Mouse (Mus musculus): ENCODE data around the gene Ifi211.
"Not testable (repeated sequence)": the region's sequence is repeated elsewhere in the genome, so short reads cannot be mapped to it uniquely, and the experiment has no call there.

Gene Ifi211

DNA sequence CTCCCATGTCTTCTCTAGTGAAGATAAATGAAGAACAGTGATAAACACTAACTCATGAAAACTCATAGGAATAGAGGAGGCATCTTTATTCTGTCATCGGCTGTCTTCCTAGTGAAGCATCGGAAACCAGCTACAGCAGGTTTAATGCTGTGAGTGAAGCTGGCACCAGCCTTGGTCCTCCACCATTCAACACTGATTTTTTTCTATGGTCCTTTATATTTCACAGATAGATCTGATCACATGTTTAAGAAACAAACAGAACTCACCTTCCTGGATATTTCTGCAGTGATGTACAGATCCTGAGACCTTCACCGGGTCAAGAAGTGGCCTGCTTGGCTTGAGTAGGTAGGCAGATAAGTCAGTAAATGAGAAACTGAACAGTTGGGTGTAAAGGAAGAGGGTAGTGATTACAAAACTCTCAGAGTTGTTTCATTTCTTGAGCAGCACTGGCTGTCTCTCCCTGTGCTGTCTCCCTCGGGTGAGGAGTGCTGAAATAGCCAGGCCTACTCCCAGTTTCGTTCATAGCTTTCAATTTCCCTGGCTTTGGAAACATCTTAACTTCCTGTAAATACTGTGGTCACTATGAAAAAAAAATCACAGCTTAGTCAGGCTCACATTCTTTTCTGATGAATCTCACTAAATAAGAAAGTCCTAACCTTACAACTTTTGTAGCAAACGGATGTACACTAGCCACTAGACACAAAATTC is at the start of gene Ifi211:
Ifi211 (minus strand) TSS at position 499 of the 708 bp plus-strand sequence.
- DNase-seq = not testable (repeated sequence)

DNA sequence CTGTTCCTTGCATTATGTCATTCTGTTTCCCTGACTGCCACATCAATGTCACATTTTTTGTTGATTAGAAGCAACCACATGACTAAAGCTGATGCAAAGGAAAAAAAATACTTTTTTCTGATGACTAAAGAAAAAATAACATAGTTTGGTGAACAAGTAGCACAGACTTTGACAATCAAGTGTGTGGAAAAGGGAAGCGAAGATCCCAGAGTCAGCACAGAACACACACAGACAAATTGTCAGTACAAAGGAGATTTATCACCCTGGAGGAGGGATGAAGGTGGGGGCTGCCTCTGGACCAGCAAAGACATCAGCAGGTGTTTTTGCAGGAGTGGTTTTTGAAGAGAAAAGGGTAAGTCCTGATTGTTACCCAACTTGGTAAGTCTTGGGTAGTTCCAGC is 48.6 kb upstream of the Ifi211 start:
- DNase-seq = not testable (repeated sequence)

DNA sequence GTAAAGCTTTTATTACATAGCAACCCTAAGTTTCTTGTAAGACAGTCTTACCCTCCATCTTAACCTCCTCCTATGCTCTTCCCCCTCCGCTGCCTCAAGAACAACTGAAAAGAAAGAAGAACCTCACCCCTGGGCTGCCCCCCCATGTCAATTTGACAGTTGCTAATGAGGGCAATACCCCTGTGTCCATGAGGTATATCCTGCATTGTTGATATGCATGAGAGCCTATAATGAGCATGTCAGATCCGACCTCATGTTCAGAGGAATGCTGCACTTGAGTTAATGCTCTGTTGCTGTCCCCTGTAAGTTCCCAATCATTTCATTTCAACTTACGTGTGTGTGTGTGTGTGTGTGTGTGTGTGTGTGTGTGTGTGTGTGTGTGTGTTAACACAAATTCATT is 47.2 kb upstream of the Ifi211 start:
- DNase-seq = not testable (repeated sequence)

DNA sequence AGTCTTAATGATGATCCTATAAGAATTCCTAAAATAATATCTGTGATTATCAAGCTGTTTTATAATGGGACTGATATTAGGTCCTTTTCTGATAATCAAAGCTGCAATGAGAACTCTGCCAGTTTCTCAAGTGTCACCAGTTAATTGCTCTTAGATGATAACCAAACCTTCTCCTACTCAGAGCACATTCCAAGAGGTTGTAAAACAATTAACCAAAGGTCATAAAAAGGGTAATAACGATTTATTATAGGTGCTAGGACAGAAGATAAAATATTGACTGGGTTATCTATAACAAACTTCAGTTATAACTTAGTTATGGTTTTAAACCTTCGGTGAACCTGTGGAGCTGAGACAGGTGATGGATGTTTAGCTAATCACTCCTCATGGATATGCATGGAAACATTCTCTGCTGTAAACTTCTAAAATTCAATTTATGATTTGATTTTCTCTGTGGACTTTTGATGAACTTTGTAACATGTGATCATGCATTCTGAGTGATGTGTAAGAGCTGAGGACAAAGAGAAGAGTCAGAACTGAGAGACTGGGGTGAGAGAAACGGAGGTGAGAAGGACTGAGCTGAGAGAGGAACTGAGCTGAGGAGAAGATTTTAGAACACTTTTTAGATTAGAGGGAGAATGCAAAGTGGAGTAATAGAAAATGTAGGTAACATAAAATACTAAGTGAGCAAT is 43.1 kb upstream of the Ifi211 start:
- not testable (repeated sequence) for DNase-seq

DNA sequence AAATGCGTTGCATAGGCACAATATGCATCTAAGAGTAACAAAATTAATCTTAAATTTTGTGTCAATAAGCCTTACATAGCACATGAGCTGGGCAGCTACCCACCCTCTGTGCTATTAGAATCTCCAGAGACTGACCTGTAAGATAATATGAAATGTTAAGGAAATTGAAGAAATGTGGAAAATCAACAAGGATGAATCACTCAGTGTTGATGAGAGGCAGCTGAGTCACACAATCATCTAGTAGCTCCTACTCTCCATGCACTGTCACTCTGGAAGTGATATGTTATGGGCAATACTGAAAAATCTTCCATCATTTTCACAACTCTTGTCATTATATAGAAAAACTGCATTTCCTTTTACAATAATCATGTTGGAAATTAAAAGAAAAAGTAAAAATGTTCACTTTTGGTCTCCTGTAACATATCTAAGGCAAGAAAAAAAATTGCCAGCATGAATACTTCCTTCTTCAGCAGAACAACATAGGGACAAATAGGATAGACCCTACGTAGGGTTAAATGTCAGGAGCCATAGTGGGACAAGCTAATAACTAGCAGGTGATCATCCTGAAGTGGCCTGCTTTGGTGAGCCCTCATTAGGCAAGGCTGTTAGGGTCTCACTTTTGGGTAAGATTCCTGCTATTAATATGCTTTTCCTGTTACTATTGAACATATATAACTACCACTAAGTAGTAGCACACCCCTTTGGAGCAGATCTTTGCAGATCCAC is 42.4 kb upstream of the Ifi211 start:
- DNase-seq = no peak

DNA sequence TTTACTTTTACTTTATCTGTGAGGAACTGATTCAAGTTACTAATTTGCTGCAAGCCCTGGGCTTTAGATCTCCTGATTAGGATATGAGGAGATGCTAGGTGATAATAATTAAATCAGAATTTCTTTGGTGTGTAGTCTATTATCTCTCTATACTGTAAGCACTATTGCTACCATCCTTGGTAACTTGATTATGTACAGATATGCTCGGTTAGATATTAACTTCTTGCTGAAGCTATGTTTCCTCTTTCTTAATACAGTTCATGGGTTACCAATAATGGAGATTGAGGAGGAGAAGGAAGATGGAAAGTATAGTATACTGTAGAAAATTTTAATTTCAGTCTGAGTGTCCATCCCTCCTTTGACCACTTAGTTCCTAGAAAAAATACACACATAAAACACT is 40.7 kb upstream of the Ifi211 start:
- no peak for DNase-seq

DNA sequence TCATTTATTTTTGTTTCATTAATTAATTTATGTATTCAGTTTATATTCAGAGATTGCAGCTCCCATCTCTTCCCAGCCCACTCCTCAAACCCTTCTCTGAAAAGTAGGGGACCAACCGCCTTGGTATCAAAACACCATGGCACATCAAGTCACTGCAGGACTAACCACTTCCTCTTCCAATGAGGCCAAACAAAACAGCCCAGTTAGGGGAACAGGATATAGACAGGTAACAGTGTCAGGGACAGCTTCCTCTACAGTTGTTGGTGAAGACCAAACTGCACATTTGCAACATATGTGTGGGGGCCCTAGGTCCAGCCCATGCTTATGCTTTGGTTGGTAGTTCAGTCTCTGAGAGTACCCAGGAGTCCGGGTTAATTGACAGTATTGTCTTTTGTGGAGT is 36.2 kb upstream of the Ifi211 start:
- DNase-seq = not testable (repeated sequence)

DNA sequence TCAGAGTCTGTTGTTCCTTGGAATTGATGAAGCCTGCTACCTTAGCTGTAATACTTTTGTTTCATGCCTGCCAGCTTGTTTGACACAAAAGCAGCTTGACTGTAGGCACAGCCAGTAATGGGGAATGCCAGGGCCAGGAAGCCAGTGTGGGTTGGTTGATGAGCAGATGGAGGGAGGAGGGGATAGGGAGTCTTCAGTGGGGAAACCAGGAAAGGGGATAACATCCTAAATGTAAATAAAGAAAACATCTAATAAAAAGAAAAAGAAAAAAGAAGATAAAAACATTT is 29.9 kb upstream of the Ifi211 start:
- not testable (repeated sequence) for DNase-seq

DNA sequence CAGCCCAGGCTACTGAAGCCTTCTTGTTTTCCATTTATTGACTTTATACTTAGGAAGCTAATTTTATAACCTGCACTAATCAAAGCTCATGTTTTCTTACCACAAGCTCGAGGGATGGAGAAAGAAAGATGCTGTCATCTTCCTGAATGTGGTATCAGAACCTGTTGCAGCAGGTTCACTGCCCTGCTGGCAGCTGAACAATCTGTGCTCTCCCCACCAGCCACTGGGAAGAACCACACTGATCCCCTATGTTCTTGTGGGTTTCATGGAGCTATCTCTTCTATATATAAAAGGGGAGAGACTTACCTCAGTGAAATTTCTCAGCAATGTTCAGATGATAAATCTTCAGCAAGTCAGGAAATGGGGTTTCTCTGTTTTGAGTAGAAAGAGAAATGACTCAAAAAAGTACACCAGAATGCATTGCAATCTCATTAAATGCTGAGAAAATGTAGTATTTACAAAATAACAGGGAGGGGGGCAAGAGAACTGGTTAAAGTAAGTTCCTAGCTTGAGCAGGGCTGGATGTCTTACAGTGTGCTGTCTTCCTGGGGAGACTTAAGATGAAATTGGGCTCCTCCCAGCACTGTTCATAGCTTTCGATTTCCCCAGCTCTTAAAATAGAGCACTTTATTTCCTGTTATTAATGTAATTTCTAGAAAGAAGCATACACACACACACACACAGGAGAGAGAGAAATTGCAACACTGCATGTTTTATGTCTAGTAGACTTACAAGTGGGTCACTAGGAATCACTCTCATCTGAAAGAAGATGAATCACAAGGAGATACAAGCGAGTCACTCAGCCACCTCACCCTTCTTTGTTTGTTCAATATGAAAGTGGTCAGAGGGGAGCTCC is 29.3 kb upstream of the Ifi211 start, which contains the start of the genes Mndal and Ifi203:
Mndal (minus strand) TSS at position 568 of the 856 bp plus-strand sequence.
Ifi203 (minus strand) TSS at position 749 of the 856 bp plus-strand sequence.
- DNase-seq = not testable (repeated sequence)

DNA sequence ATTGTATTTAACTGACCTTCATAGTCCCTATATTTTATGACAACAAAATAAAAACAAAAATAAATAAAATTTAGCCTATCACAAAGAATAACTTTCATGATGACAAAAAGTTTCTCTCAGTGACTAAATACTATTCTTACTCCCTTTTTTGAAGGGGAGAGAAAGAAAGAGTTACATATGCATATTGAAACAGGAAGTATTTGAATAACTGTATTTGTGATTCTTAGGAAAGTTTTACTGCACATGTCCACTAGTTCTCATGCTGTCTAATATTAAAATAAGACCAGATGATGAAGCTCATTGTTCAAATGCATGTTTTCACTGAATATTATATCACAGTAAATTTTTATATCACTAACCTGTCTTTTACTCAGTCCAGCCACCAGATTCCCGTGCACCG is 28.7 kb upstream of the Ifi211 start:
- not testable (repeated sequence) for DNase-seq

DNA sequence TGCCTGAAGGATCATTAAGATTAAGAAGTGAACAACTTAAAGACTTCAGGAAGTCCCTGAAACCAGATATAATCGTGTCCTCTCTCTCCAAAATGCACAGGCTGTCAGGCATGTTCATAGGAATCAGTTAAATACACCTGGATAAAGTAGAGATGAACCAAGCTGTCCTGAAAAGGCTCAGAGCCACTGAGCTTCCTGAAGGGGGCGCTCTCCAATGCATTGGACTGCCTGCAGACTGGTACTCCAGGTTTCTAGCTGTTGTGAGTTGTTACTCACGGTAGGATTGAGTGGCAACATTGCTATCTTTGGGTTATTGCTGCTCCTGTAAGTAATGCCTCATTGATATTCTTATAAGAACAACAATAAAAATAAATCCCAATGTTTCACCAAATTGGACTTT is 6.4 kb upstream of the Ifi211 start:
- not testable (repeated sequence) for DNase-seq

DNA sequence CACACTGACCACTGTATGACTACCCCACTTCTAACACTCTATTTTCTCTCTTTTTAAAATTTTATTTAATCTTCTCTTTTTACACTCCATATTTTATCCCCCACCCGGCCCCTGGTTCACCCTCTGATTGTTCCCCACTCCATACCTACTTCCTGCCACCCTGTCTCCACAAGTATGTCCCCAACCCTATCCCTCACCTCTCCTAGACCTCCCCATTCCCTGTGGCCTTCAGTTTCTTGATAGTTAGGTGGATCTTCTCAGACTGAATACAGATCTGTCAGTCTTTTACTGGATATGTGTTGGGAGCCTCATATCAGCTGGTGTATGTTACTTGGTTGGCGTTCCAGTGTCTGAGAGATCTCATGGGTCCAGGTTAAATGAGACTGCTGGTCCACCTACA is 1.7 kb upstream of the Ifi211 start:
- DNase-seq = no peak

DNA sequence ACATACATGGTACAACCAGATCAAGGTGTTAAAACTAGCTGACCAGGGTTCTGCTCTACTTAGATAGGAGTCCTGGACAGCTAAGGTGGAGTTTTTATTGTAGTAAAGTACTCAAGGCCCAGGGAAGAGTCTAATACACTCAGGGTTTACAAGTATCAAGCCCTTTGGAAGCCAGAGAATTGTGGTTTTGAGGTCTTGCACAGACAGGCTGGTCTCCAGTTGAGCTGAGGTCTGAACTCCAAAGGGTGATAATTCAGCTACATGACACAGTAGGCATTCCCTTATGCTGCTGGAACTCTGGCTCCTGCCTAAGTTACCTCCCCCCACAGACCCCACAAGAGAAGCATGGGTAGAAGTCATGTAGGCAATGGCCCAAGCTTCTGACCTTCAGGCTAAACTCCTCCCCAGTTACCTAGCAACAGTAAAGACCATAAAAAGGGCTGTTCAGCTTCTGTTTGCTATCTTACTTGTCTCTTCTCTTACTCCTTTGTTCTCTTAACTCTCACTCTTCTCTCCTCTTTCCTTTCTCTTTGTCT is 478 bp upstream of the Ifi211 start:
- not testable (repeated sequence) for DNase-seq

DNA sequence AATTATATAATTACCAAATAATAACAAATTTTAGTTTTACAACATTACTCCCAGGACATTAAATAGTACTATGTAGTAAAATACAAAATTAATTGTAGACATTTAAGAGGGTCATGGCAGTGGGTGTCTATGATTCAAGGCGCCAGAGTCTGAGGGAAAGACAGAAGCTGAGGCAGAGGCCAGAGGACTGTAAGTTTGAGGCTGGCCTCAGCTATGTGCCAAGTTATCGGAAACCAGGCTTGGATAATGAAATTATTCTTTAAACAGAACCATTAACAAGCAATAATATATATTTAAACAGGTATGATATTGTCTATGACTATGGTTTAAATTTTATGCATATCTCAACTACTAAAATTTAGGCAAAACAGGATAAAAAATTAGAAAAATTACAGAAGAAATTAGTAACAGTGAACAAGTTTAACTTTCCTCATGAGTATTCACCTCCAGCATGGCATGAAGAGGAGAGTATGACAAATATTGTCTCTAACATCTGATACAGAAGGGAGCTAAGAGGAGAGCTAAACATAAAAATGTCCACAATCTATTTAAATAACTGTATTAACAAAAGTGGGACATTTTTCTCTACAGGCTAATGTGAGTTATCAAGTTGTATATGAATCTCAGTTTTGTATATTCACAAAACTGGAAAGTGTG is 910 bp downstream of the Ifi211 start:
- no peak for DNase-seq

DNA sequence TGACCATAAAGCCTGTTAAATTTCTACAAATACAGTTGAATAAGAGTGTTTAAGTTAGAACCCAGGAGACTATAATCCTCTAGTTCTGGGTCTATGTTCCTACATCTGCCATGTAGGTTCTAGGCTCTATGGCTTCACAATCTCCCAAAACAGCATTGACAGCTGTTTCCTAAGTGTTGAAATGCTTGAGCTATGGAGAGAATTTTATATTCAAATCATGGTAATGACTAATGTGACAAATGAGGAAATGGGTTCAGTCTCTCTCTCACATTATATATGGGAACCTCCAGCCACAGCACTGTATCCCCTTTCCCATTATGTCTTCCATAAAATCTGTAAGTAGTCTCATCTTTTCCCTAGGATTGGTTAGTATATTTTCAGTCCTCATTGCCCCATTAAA is 4.5 kb downstream of the Ifi211 start:
- not testable (repeated sequence) for DNase-seq

DNA sequence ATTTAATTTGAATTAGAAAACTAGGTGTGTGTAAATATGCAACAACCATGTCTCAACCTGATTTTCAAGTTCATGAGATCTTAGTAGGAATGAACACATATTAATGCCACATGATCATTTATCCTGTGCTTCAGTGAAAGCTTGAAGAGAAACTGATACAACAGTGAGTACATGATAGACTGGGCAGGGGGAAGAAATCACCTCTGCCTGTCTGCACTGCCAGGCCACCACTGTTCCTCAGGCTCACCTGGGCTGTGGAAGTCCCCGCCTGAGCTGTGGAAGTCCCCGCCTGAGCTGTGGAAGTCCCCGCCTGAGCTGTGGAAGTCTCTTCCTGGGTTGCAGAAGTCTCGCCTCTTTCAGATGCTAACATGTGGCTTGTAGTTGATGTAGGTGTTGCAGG is 7.0 kb downstream of the Ifi211 start:
- DNase-seq = not testable (repeated sequence)

DNA sequence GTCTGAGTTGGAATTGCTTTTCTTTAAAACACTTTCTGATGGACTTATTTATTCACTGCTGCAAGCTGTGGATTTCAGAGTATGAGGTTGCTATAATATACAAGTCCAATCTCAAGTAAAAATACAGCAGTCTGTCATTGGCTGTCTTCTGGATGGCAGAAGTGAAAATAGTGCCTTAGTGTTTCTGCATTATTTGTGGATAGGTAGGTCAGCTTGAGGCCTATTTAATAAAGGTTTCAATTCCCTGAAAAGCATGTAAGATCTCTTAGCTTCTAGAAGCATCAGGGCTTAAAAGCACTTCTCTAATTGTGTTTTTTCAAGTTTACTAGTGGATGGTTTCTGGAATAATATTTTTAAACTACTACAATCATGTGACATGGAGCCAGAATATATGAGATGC is 23.1 kb downstream of the Ifi211 start:
- not testable (repeated sequence) for DNase-seq

DNA sequence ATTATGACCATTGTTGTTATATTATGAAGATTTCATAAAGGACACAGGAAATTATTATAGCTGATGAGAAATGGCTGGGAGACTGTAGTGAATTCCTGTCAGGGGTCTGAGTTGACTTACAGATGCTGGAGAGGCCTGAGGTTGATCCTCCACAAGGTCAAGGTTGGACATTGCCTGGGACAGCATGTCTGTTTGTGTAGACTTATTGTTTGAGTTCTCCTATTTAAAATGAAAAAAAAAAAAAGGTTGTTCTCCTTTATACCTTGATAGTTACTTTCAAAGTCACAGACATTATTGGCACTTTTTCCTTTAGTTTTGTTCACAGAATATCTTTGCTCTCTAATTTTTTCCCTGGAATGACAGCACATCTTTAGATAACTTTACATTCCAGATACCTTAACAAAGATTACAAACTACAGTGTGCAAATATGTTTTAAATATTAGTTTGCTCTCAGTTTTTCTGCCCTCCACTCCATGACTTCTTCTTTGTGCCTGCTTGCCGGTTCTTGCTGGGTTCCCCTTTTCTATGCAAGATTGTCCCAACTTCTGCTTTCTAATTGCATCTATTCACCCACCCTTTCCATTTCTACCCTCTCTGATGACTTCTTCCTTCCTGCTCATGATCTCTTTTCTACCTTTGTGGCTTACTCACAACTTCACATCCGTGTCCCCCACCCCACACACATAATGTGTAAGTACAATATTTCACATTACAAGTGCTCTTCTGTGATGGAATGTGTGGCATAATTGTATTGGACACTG is 25.6 kb downstream of the Ifi211 start:
- not testable (repeated sequence) for DNase-seq

DNA sequence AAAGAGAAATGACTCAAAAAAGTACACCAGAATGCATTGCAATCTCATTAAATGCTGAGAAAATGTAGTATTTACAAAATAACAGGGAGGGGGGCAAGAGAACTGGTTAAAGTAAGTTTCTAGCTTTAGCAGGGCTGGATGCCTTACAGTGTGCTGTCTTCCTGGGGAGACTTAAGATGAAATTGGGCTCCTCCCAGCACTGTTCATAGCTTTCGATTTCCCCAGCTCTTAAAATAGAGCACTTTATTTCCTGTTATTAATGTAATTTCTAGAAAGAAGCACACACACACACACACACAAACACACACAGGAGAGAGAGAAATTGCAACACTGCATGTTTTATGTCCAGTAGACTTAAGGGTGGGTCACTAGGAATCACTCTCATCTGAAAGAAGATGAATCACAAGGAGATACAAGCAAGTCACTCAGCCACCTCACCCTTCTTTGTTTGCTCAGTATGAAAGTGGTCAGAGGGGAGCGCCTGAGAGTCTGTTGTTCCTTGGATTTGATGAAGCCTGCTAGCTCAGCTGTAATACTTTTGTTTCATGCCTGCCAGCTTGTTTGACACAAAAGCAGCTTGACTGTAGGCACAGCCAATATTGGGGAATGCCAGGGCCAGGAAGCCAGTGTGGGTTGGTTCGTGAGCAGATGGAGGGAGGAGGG is 32.7 kb downstream of the Ifi211 start:
- not testable (repeated sequence) for DNase-seq

DNA sequence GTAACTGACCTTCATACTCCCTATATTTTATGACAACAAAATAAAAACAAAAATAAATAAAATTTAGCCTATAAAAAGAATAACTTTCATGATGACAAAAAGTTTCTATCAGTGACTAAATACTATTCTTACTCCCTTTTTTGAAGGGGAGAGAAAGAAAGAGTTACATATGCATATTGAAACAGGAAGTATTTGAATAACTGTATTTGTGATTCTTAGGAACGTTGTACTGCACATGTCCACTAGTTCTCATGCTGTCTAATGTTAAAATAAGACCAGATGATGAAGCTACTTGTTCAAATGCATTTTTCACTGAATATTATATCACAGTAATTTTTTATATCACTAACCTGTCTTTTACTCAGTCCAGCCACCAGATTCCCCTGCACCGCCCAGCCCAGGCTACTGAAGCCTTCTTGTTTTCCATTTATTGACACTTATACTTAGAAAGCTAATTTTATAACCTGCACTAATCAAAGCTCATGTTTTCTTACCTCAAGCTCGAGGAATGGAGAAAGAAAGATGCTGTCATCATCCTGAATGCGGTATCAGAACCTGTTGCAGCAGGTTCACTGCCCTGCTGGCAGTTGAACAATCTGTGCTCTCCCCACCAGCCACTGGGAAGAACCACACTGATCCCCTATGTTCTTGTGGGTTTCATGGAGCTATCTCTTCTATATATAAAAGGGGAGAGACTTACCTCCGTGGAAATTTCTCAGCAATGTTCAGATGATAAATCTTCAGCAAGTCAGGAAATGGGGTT is 33.4 kb downstream of the Ifi211 start:
- not testable (repeated sequence) for DNase-seq
